Mouse (Mus musculus) kidney, adult 9 months (tissue): ENCODE results near the gene Olfr1350.
A peak's percentile ranks its signal among the peaks of the same experiment; 100 is the strongest.
"Not testable (repeated sequence)": the region's sequence is repeated elsewhere in the genome, so short reads cannot be mapped to it uniquely, and the experiment has no call there.

ENCODE experiments used
- DNase-seq: peaks from one replicate; pipeline ENCODE4 v3.0.0; 2022

Gene Olfr1350

DNA sequence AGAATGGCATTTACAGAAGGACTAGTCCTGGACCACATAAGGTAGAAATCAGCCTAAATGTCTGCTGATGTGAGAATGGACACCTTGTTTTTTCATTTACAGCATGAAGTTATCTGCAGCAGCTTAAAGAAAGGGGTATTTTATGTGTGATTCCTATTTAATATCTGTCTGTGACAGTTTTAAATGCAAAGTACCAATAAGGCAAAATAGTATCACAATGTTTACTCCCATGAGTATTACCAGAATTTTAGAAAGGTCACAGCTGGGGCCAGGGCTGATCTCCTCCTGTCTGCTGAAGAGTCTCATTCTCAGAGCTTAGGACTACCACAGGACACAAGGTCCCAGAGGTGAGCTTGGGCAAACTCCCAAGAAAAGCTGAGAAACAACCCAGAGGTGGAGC lies at the start of gene Olfr1350:
Olfr1350 (plus strand) TSS at position 301 of the 400 bp plus-strand sequence.
- no peak for DNase-seq

DNA sequence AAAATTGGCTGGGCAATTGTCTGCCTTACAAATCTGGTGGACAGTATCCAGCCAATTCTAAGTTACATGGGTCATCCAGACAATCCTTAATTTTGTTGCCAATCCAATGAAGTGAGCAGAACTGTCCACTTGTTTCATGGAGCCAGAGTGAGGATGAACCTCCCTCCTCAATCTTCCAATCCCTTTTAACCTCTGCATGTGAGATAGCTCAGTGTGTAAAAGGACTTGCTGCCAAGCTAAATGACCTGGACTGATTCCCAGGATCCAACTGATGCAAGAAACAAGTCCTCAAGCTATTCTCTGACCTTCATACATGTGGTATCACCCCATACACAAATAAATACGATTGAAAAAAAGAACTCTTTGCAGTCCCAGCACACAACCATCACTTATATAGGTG lies 43.0 kb upstream of the Olfr1350 start:
- no peak for DNase-seq

DNA sequence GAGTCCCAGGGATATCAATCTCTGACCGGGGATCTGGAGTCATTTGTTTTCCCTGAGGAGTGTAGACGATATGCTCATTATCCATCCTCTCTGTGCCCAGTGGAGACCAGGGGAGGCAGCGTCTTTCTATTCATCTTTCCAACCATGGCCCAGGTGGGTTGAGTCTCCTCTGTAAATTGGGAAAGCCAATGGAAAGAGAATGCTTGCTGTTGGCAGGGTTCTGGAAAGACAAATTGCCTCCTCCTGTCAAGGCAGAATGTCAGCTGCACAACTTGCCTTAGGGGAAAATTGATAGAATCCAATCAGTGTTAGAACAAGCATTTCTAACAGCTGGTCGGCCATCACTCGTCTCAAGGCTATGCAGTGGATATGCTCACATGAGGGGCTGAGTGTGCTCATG lies 41.8 kb upstream of the Olfr1350 start, which contains the start of gene Olfr1349:
Olfr1349 (minus strand) TSS at position 101 of the 400 bp plus-strand sequence.
- no peak for DNase-seq

DNA sequence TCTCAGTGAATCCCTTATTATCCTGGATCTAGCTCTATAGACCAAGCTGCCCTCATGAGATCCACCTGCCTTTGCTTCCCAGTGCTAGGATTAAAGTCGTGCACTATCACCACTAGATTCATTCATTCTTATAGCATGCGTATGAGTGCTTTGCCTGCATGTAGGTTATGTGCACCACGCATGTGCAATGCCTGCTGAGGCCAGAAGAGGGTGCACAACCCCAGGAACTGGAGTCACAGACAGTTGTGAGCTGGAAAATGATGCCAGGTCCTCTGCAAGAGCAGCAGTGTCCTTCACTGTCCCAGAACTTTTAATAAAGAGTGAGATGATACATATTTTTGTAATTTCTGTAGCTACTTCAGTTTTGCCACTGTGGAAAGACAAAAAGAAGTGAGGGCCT lies 39.6 kb upstream of the Olfr1350 start:
- no peak for DNase-seq

DNA sequence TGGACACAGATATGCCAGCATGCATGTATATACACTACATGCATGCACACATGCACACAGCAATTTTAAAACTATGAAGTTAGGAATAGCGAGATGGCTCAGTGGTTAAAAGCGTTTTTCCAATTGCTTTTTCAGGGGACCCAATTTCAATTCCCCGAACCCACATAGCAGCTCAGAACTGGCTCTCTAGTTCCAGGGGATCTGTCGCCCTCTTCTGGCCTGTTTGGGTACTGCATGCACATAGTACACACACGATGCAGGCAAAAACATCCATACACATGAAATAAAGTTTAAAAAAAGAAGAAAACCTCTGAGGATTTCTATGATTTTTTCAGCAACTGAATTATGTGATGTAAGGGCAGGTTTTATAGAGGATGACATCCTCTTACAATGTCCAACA lies 38.5 kb upstream of the Olfr1350 start:
- DNase-seq = peak; percentile 28

DNA sequence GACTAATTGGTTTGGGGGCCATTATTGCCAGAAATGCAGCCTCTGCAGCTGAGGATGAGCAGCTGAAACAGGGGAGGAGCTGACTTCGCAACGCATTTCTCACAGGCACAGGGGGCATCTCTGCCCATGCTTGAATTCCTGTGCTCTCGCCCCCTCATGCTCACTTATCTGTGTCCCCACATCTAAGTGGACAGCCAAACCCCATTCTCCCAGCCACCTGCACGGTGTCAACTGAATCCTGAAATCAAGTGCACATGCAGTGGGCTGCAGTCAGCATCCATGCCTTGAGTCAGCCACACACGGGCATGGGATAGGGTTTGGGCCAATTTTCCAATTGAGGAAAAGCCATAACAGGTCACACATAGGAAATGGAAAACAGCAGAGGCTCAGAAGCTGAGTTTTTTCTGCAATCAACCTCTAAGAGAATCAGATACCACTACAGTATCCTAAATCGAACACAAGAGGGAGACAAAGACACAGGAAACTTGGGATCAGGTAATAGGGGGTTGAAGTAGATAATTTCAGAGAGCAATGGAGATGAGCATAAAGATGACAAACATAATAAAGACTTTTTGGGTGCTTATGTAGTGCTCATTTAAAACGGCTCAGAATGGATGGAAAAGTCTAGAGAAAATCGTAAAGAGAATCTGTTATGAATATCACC lies 21.6 kb downstream of the Olfr1350 start:
- peak; percentile 12 for DNase-seq

DNA sequence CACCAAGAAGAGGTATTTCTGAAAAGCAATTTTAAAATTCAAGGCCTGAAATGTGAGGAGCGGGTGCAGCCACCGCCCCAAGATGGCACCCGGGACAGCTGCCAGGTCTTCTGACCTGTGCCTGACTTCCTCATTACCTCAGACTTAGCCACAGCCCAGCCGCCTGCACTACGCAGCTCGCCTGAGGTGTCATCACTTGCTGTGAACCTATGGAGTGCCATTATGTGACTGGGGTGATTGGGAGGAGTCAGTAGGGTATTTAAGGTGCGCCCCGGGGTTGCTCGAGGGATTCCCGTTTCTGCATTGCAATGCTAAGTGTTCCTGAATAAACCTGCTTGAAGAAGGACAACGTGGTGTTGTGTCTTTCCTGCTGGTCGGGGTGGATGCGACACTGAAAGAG lies 24.1 kb downstream of the Olfr1350 start:
- DNase-seq = not testable (repeated sequence)

DNA sequence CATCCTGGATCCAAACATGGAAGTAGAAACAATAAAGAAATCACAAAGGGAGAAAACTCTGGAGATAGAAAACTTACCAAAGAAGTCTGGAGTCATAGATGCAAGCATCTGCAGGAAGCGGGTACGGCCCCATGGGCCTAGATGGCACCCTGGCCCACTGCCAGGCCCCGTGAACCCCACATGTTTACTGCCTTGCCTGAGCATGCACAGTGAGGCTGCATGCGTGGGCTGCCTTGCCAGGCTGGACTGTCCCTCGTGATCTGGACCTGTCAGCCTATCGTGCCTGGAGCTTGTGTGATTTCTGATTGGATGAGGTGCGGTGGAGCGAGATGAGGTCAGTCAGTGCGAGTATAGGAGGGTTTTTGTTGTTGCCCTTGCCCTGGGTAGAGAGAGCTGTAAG lies 38.7 kb downstream of the Olfr1350 start:
- no peak for DNase-seq
